Mouse (Mus musculus) granulocyte monocyte progenitor cell, adult 5-6 weeks (primary cell): ENCODE data around the gene Pdss1. TPM values are rescaled to one million over a fixed set of nuclear protein-coding genes. Genes with fewer than 3 reads are reported as not detected.

Source experiments
- ATAC-seq: replicated peaks from 2 replicates; pipeline ENCODE4 v1.8.0; 2016; ENCODE audit warnings: mild to moderate bottlenecking, moderate TSS enrichment, inconsistent platforms; ENCODE audit not compliant: poor library complexity, severe bottlenecking
- total RNA-seq, 2 experiments: library from RNA; stranded (forward) in 1 of 2; stranded (reverse) in 1 of 2; fragments of 200-712, 200-1000 nt in 1 of 2; fragments of >200 nt in 1 of 2; fragmentation: Nextera tagmentation in 1 of 2; gene quantifications; 2 replicates each; pipeline ENCODE4 v1.2.3; 2014 to 2017

Pdss1 gene
- total RNA-seq, 2 experiments from 2014 or later: 37.3 to 53.4 TPM

DNA sequence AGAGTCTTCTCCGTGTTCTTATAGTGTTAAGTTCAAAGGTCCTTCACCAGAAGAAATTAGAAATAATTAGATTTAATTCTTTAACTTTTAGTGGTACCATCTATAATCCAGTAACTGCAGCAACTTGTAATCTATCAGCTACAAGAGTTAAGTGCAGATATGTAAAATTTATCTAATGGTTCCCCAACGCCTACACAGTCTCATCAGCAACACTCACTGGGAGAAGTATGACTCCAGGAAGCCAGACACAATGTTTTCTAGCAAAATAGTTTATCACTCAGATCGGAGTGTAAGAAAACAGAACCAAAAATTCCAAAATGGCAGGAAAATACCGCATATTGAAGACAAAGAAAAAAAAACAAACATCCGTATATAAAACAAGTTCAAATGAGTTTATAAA, 60.6 kb downstream of the Pdss1 start:
- ATAC-seq: no peak

DNA sequence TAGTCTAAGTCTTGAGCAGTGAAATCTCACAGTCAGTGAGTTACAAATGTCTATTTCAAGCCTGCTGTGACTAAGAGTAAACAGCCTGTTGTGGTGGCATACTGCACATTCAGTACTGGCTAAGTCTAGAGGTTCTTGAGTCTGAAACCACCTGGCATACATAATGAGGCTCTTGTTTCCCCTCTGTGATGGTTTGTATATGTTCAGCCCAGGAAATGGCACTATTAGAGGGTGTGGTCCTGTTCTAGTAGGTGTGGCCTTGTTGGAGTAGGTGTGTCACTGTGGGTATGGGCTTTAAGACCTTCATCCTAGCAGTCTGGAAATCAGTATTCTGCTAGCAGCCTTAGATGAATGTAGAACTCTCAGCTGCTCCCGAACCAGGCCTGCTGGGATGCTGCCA, 62.1 kb downstream of the Pdss1 start:
- no peak for ATAC-seq

DNA sequence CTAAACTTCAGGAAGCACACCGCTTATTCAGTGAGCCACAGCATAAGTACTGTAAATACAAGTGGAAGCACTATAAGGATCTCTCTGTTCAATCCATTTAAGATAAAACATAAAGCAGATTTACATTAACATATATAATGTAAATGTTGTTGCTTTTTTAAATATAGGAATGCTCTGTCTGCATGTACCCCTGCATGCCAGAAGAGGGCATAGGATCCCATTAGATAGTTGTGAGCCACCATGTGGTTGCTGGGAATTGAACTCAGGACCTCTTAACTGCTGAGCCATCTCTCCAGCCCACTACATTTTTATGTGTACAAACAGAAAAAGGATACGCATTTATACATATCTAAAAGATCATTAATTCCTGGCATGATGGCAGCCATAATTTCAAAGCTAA, 66.4 kb downstream of the Pdss1 start:
- no peak for ATAC-seq

DNA sequence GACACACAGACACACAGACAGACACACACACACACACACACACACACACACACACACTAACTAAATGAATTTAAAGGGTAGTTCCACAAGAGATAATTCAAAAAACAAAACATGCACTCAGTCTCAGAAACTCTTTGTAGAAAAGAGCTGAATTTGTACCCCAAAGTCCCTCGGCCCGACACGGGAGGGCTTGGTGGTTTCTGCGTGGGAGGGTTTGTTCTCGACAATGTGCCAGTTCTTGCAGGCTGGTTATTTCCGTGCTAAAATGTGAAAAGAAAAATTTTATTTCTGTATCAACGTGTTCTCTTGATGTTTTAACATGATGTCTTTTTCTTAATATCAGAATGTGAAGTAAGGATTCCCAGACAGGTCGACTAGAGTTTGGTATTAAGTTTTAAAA, 66.9 kb downstream of the Pdss1 start:
- no peak for ATAC-seq

DNA sequence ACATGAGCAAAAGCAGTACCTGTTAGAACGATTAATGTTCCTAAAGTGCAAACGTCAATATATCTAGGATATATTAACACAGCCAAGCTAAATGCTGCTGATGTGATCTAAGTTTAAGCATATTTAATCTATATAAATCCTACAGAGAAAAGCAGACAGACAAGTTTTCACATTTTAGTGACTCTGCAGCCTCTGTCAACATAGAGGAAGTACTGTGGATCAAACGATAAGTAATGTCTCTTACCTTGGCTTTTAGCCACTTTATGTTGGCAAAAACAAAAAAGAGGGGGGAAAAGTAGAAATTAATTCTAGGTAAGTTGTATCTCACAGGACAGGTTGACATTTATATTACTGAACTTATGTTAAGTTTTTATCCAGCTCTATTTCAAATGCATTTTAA, 67.6 kb downstream of the Pdss1 start:
- no peak for ATAC-seq

DNA sequence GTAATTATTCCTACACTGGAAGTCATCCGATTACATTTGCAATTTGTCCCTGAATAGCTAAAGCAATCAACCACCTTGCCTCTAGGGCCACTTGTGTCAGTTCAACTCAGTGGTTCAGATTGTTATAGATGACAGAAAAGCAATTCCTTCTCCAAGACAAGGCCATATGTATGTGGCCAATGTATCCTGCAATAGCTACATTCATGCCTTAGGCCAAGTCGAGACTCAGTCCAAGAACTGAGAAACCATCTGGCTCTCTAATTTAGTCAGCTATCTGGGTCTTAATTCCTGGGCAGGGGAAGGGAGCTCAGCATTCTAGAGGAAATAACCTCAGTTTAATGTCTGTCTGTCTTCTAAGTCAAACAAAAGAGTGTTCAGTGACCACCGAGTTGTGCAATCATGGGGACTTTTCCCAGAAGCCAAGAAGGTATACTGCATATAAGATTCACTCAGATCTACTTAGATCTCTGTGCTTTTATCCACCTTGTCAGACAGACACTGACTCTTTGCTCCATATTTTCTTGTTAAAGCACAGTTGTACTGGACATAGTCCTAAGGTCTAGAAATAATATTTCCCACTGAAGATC, 82.2 kb downstream of the Pdss1 start:
- peak; percentile 56 for ATAC-seq

DNA sequence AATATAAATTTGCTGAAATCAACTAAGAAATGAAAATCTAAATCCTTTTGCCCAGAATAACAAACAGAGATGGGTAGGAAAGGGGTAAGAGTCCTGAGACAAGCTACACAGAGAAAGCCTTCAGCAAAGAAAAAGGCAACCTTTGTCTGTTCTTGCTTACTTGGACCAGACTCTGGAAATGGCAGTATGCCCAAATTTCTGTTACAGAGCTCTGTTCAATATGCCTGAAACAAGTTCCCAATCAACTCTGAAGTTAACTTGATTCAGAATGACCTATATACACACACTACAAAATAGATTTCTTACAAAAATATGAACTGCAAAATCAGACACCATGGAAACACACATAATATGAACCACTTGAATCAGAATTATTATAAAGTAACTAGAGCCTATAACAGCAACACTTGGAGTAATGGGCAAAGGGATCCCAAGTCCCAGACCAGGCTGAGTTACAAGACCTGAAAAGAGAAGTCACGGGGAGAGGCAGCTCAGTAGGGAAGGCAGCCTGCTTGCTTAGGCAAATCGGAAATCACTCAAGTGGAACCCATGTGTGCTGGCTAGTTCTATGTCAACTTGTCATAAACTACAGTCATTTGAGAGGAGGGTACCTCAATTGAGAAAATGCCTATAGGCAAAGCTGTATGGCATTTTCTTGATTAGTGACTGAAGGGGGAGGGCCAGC, 90.8 kb downstream of the Pdss1 start:
- no peak for ATAC-seq

Other genes starting within 250 kb of the Pdss1 start
- 110 and 134 TPM in 2 replicates for gene Apbb1ip, start 121.4 kb upstream of the Pdss1 start, total RNA-seq (2014; fragmentation: Nextera tagmentation)
- gene Apbb1ip, start 121.4 kb upstream of the Pdss1 start, total RNA-seq (2017): 18.7 and 22.9 TPM in 2 replicates
- gene Abi1, start 144.7 kb downstream of the Pdss1 start, total RNA-seq (2014; fragmentation: Nextera tagmentation): 64.4 and 103 TPM in 2 replicates
- gene Abi1, start 144.7 kb downstream of the Pdss1 start, total RNA-seq (2017): 88.9 and 110 TPM in 2 replicates
- 15.9 and 34.7 TPM in 2 replicates for gene Acbd5, start 172.6 kb downstream of the Pdss1 start, total RNA-seq (2014; fragmentation: Nextera tagmentation)
- gene Acbd5, start 172.6 kb downstream of the Pdss1 start, total RNA-seq (2017): 22.6 and 40.2 TPM in 2 replicates